Mouse (Mus musculus) myocyte (in vitro differentiated cells): ENCODE results near the gene Rbfox2. TPM values are rescaled to one million over a fixed set of nuclear protein-coding genes. Genes with fewer than 3 reads are reported as not detected.

Experiments
- H3K27me3 ChIP-seq: one replicate; pipeline ENCODE4 v1.6.1; 2011; ENCODE audit not compliant: control insufficient read depth, insufficient read depth, insufficient read length
- H3K36me3 ChIP-seq: one replicate; pipeline ENCODE4 v1.6.1; 2011; ENCODE audit not compliant: control insufficient read depth, insufficient read depth
- H3K4me2 ChIP-seq: one replicate; pipeline ENCODE4 v1.6.1; 2011; ENCODE audit warnings: low read depth, control low read depth
- H3K4me3 ChIP-seq: one replicate; pipeline ENCODE4 v1.5.1; 2011; ENCODE audit warnings: mild to moderate bottlenecking, control low read depth, moderate library complexity
- H3K79me2 ChIP-seq: one replicate; pipeline ENCODE4 v1.6.1; 2011; ENCODE audit not compliant: control insufficient read depth, insufficient read depth
- H3ac ChIP-seq: one replicate; pipeline ENCODE4 v1.6.1; 2011; ENCODE audit not compliant: control insufficient read depth, insufficient read length
- CEBPB ChIP-seq: IDR thresholded peaks from 2 replicates; pipeline ENCODE4 v1.6.1; 2011; ENCODE audit warnings: mild to moderate bottlenecking, moderate library complexity; ENCODE audit not compliant: poor library complexity, insufficient read depth, severe bottlenecking
- E2F4 ChIP-seq: IDR thresholded peaks from one replicate; pipeline ENCODE4 v1.6.1; 2011; ENCODE audit warnings: mild to moderate bottlenecking, control low read depth, moderate library complexity; ENCODE audit not compliant: insufficient read depth
- MAX ChIP-seq: IDR thresholded peaks from one replicate; pipeline ENCODE4 v1.6.1; 2011; ENCODE audit warnings: low read depth, mild to moderate bottlenecking, control low read depth
- MYOD1 ChIP-seq, 3 experiments: IDR thresholded peaks; one replicate each; pipeline ENCODE4 v1.6.1; 2011; ENCODE audit warnings: control low read depth in 2 of 3, low read depth in 2 of 3, mild to moderate bottlenecking in 2 of 3, moderate library complexity in 1 of 3; ENCODE audit not compliant: insufficient read length in 2 of 3, control insufficient read depth in 1 of 3
- MYOG ChIP-seq, 3 experiments: IDR thresholded peaks; one replicate each; pipeline ENCODE4 v1.6.1; 2011; ENCODE audit warnings: control low read depth in 2 of 3, low read depth in 2 of 3, mild to moderate bottlenecking in 2 of 3; ENCODE audit not compliant: insufficient read length in 2 of 3, control insufficient read depth in 1 of 3, insufficient read depth in 1 of 3
- POLR2A ChIP-seq: IDR thresholded peaks from one replicate; pipeline ENCODE4 v1.6.1; 2011; ENCODE audit warnings: low read depth, mild to moderate bottlenecking, control low read depth, moderate library complexity; ENCODE audit not compliant: insufficient read length
- POLR2AphosphoS2 ChIP-seq: IDR thresholded peaks from one replicate; pipeline ENCODE4 v1.6.1; 2011; ENCODE audit warnings: low read depth, control low read depth; ENCODE audit not compliant: insufficient read length
- REST ChIP-seq: IDR thresholded peaks from one replicate; pipeline ENCODE4 v1.6.1; 2011; ENCODE audit warnings: mild to moderate bottlenecking, control low read depth, moderate library complexity; ENCODE audit not compliant: insufficient read depth, insufficient read length
- SRF ChIP-seq: IDR thresholded peaks from one replicate; pipeline ENCODE4 v1.6.1; 2011; ENCODE audit warnings: low read depth; ENCODE audit not compliant: control insufficient read depth, insufficient read length
- TCF12 ChIP-seq: IDR thresholded peaks from one replicate; pipeline ENCODE4 v1.6.1; 2011; ENCODE audit warnings: mild to moderate bottlenecking, control low read depth; ENCODE audit not compliant: poor library complexity, insufficient read depth, severe bottlenecking
- TCF3 ChIP-seq: IDR thresholded peaks from one replicate; pipeline ENCODE4 v1.6.1; 2011; ENCODE audit warnings: low read depth, control low read depth; ENCODE audit not compliant: insufficient read length
- USF1 ChIP-seq: IDR thresholded peaks from one replicate; pipeline ENCODE4 v1.6.1; 2011; ENCODE audit warnings: low read depth, mild to moderate bottlenecking, control low read depth, moderate library complexity
- polyA plus RNA-seq: library from polyadenylated mRNA; unstranded; fragments of >200 nt; fragmentation: generic; extraction: Trizol; gene quantifications from one replicate; pipeline ENCODE4 v1.2.1, GENCODE M21; 2012; ENCODE audit warnings: missing spikeins

Rbfox2 gene
- polyA plus RNA-seq, 1 experiment, result 136 TPM

- Histone ChIP-seq H3K79me2 (peaks cover 60% of the 10 kb centered on the region), H3K4me2 (peak overlapping the region; percentile 87), H3ac (no peak overlapping the region), H3K4me3 (peak overlapping the region; percentile 64), H3K27me3 (no peaks in the 10 kb centered on the region), H3K36me3 (peaks cover 4% of the 10 kb centered on the region)
- TF ChIP-seq TCF3, result no peak
- no peak for TF ChIP-seq E2F4
- no peak for TF ChIP-seq REST
- no peak for TF ChIP-seq POLR2A
These were observed 1.8 kb downstream of the Rbfox2 start for GRCm38 (mm10) chr15:77304960-77305359.

- Histone ChIP-seq H3K4me3 (no peak overlapping the region), H3K79me2 (peaks cover 98% of the 10 kb centered on the region), H3K36me3 (peaks cover 4% of the 10 kb centered on the region), H3ac (no peak overlapping the region), H3K4me2 (no peak overlapping the region), H3K27me3 (no peaks in the 10 kb centered on the region)
- TF ChIP-seq MYOD1 (IDR thresholded peaks at IDR 0.05; ENCODE audit: control insufficient read depth in 1 of 3, insufficient read length in 2 of 3, low read depth in 2 of 3), result no peak
- no peak for TF ChIP-seq MYOG (IDR thresholded peaks at IDR 0.05; ENCODE audit: control insufficient read depth in 1 of 3, insufficient read depth in 1 of 3, insufficient read length in 2 of 3, low read depth in 2 of 3)
- no peak for TF ChIP-seq E2F4
- no peak for TF ChIP-seq REST
- TF ChIP-seq POLR2AphosphoS2, result no peak
- TF ChIP-seq MAX, result no peak
- TF ChIP-seq POLR2A, result no peak
- TF ChIP-seq USF1, result no peak
- TF ChIP-seq TCF3, result no peak
- no peak for TF ChIP-seq CEBPB
- no peak for TF ChIP-seq TCF12
These were observed 5.7 kb downstream of the Rbfox2 start for GRCm38 (mm10) chr15:77301122-77301521.

- no peak overlapping the region for H3K4me2 ChIP-seq
- H3K27me3 ChIP-seq, result no peaks in the 10 kb centered on the region
- H3ac ChIP-seq, result no peak overlapping the region
- TF ChIP-seq SRF (no peak), REST (no peak), CEBPB (no peak), E2F4 (no peak), TCF12 (no peak), POLR2A (no peak), USF1 (no peak), MYOG (IDR thresholded peaks at IDR 0.05; ENCODE audit: control insufficient read depth in 1 of 3, insufficient read depth in 1 of 3, insufficient read length in 2 of 3, low read depth in 2 of 3) (no peak), TCF3 (no peak), MAX (no peak), POLR2AphosphoS2 (no peak), MYOD1 (IDR thresholded peaks at IDR 0.05; ENCODE audit: control insufficient read depth in 1 of 3, insufficient read length in 2 of 3, low read depth in 2 of 3) (no peak)
- H3K4me3 ChIP-seq, result no peak overlapping the region
- peaks cover 100% of the 10 kb centered on the region for H3K79me2 ChIP-seq
- H3K36me3 ChIP-seq, result peaks cover 4% of the 10 kb centered on the region
These were observed 8.2 kb downstream of the Rbfox2 start for GRCm38 (mm10) chr15:77298564-77298963.

- Histone ChIP-seq H3ac (no peak overlapping the region), H3K4me2 (no peak overlapping the region), H3K4me3 (no peak overlapping the region), H3K27me3 (no peaks in the 10 kb centered on the region), H3K79me2 (peaks cover 100% of the 10 kb centered on the region), H3K36me3 (no peaks in the 10 kb centered on the region)
- TF ChIP-seq E2F4, result no peak
These were observed 10.2 kb downstream of the Rbfox2 start for GRCm38 (mm10) chr15:77296635-77297034.

- Histone ChIP-seq H3ac (no peak overlapping the region), H3K27me3 (no peaks in the 10 kb centered on the region), H3K4me3 (no peak overlapping the region), H3K79me2 (peaks cover 96% of the 10 kb centered on the region), H3K4me2 (no peak overlapping the region), H3K36me3 (no peaks in the 10 kb centered on the region)
- TF ChIP-seq MYOD1 (IDR thresholded peaks at IDR 0.05; ENCODE audit: control insufficient read depth in 1 of 3, insufficient read length in 2 of 3, low read depth in 2 of 3) (no peak), TCF12 (no peak), REST (no peak), USF1 (no peak), SRF (no peak), CEBPB (no peak), POLR2A (no peak), TCF3 (no peak), MAX (no peak), MYOG (IDR thresholded peaks at IDR 0.05; ENCODE audit: control insufficient read depth in 1 of 3, insufficient read depth in 1 of 3, insufficient read length in 2 of 3, low read depth in 2 of 3) (no peak), E2F4 (no peak), POLR2AphosphoS2 (no peak)
These were observed 13.3 kb downstream of the Rbfox2 start for GRCm38 (mm10) chr15:77293493-77293892.
